Mouse (Mus musculus): ENCODE data around the gene Eif4a1. TPM values are rescaled to one million over a fixed set of nuclear protein-coding genes. Genes with fewer than 3 reads are reported as not detected.
"Not testable (repeated sequence)": the region's sequence is repeated elsewhere in the genome, so short reads cannot be mapped to it uniquely, and the experiment has no call there.

Eif4a1 gene
- polyA plus RNA-seq, 1 experiment = 335 TPM

GRCm38 (mm10) chr11:69632284-69633089 is 39.7 kb downstream of the Eif4a1 start, which contains the start of gene Fxr2:
TSS of gene Fxr2 (plus strand) at chr11:69632990.
- Histone ChIP-seq H3K4me1 (ENCODE audit: control insufficient read depth, insufficient read depth, low read length) (peaks cover 1% of the 10 kb centered on the region; the same call in 1 of the 2 replicates), H3K27ac (ENCODE audit: insufficient read depth, low read length) (peak within 1 kb of the TSS; percentile 30; the same call in 1 of the 2 replicates), H3K4me3 (ENCODE audit: insufficient read depth, low read length) (peak within 1 kb of the TSS; percentile 96)
- peak; percentile 54; the same call in 1 of the 2 replicates for TF ChIP-seq POLR2A (IDR thresholded peaks at IDR 0.05; ENCODE audit: extremely low read depth, insufficient read depth, low read length)
- TF ChIP-seq CTCF (IDR thresholded peaks at IDR 0.05; ENCODE audit: extremely low read depth, insufficient read depth, low read length) = peak; percentile 62

DNA sequence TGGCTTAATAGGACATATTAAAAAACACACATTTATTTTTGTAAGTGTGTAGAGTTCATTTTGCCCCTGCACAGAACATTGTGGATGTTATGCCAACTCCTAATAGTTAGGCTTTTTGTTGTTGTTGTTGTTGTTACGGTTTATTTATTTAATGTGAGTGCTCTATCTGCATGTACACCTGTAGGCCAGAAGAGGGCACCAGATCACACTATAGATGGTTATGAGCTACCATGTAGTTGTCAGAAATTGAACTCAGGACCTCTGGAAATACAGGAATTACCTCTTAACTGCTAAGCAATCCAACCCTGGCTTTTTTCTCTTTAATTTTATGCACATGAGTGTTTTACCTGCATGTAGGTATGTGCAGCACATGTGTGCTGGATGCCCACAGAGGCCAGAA is 42.4 kb downstream of the Eif4a1 start:
- TF ChIP-seq POLR2A (IDR thresholded peaks at IDR 0.05; ENCODE audit: extremely low read depth, insufficient read depth, low read length) = no peak
- no peak overlapping the region for H3K27ac ChIP-seq (ENCODE audit: insufficient read depth, low read length)
- H3K4me3 ChIP-seq (ENCODE audit: insufficient read depth, low read length) = no peak overlapping the region
- peaks cover 1% of the 10 kb centered on the region; the same call in 1 of the 2 replicates for H3K4me1 ChIP-seq (ENCODE audit: control insufficient read depth, insufficient read depth, low read length)

DNA sequence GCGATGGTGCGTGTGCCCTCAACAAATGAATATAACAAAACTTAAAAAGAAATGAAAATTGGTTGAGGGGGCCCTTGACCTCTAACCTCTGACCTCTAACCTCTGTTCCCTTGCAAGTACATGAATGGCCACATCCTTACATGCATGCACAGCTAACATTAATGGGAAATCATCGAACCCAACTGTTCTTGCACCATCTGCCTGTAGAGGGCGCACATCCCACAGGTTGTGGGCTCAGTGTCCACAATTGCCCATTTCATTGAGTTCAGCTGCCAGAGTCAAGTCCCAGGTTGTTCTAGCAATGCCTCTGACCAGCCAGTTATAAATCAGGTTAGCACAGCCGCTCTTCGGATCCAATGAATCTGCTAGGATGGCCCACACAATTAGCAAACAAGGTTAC is 43.9 kb downstream of the Eif4a1 start:
- H3K27ac ChIP-seq (ENCODE audit: insufficient read depth, low read length) = no peak overlapping the region
- TF ChIP-seq CTCF (IDR thresholded peaks at IDR 0.05; ENCODE audit: extremely low read depth, insufficient read depth, low read length) (peak; percentile 97), POLR2A (IDR thresholded peaks at IDR 0.05; ENCODE audit: extremely low read depth, insufficient read depth, low read length) (no peak)
- no peak overlapping the region for H3K4me3 ChIP-seq (ENCODE audit: insufficient read depth, low read length)
- H3K4me1 ChIP-seq (ENCODE audit: control insufficient read depth, insufficient read depth, low read length) = no peaks in the 10 kb centered on the region

DNA sequence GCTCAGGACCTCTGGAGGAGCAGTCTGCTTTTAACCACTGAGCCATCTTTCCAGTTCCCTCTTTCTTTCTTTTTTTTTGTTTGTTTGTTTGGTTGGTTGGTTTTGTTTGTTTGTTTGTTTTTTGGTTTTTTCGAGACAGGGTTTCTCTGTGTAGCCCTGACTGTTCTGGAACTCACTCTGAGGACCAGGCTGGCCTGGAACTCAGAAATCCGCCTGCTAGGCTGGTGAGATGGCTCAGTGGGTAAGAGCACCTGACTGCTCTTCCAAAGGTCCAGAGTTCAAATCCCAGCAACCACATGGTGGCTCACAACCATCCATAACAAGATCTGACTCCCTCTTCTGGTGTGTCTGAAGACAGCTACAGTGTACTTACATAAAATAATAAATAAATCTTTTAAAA is 47.9 kb downstream of the Eif4a1 start:
- not testable (repeated sequence) for H3K4me1 ChIP-seq (ENCODE audit: control insufficient read depth, insufficient read depth, low read length); H3K27ac ChIP-seq (ENCODE audit: insufficient read depth, low read length)

DNA sequence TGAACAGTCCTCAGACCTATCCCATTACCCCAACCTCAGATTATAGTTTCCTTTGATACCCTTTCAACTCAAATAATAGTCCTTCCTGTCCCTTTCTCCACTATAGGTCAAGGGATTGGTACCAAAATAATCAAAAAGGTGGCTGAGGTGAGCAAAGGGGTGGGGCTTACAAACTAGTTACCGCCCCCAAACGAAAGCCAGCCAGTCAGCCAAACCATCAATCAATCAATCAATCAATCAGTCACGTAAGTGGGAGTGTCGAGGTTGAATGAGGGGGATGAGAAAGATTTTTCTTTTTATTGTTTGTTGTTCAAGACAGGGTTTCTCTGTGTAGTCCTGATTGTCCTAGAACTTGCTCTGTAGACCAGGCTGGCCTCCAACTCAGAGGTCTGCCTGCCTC is 49.2 kb downstream of the Eif4a1 start:
- Histone ChIP-seq H3K4me1 (ENCODE audit: control insufficient read depth, insufficient read depth, low read length) (peaks cover 3% of the 10 kb centered on the region; the same call in 1 of the 2 replicates), H3K4me3 (ENCODE audit: insufficient read depth, low read length) (peak overlapping the region; percentile 59), H3K27ac (ENCODE audit: insufficient read depth, low read length) (no peak overlapping the region)
- TF ChIP-seq POLR2A (IDR thresholded peaks at IDR 0.05; ENCODE audit: extremely low read depth, insufficient read depth, low read length) = no peak
- no peak for TF ChIP-seq CTCF (IDR thresholded peaks at IDR 0.05; ENCODE audit: extremely low read depth, insufficient read depth, low read length)

More for the DNA sequence above, 47.9 kb downstream of the Eif4a1 start:
- H3K4me3 ChIP-seq (ENCODE audit: insufficient read depth, low read length) = not testable (repeated sequence)

DNA sequence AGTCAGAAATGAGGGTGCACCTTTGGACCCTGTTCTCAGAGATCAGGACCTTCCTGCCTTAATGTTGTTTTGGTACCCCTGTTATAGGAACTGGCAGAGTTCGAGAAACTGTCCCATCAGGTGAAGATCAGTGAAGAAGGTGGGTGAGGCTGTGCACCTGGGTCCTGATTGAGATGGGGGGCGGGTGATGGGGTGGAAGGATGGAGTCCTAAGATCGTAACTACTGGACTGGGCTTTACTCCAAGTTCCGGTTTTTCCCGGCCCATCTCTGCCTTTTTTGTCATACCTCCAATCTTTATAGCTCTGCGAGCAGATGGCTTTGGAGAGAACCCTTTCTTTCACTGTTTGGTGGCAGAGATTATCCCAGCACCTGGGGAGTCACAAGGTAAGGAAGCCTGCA is 49.8 kb downstream of the Eif4a1 start:
- no peak overlapping the region for H3K27ac ChIP-seq (ENCODE audit: insufficient read depth, low read length)
- TF ChIP-seq CTCF (IDR thresholded peaks at IDR 0.05; ENCODE audit: extremely low read depth, insufficient read depth, low read length) (no peak), POLR2A (IDR thresholded peaks at IDR 0.05; ENCODE audit: extremely low read depth, insufficient read depth, low read length) (no peak)
- peaks cover 3% of the 10 kb centered on the region; the same call in 1 of the 2 replicates for H3K4me1 ChIP-seq (ENCODE audit: control insufficient read depth, insufficient read depth, low read length)
- peak overlapping the region; percentile 59 for H3K4me3 ChIP-seq (ENCODE audit: insufficient read depth, low read length)

GRCm38 (mm10) chr11:69621571-69622268 is 50.5 kb downstream of the Eif4a1 start, which contains the start of gene Sat2:
TSS of gene Sat2 (plus strand) at chr11:69622024.
- TF ChIP-seq CTCF (IDR thresholded peaks at IDR 0.05; ENCODE audit: extremely low read depth, insufficient read depth, low read length) (no peak), POLR2A (IDR thresholded peaks at IDR 0.05; ENCODE audit: extremely low read depth, insufficient read depth, low read length) (peak; percentile 50; the same call in 1 of the 2 replicates)
- peak within 1 kb of the TSS; percentile 59 for H3K4me3 ChIP-seq (ENCODE audit: insufficient read depth, low read length)
- peaks cover 3% of the 10 kb centered on the region; the same call in 1 of the 2 replicates for H3K4me1 ChIP-seq (ENCODE audit: control insufficient read depth, insufficient read depth, low read length)
- 0 out of 2 replicates have a peak within 1 kb of the TSS, but pooled peaks have one; percentile 43 for H3K27ac ChIP-seq (ENCODE audit: insufficient read depth, low read length)

GRCm38 (mm10) chr11:69620394-69621081 is 51.7 kb downstream of the Eif4a1 start:
- Histone ChIP-seq H3K4me3 (ENCODE audit: insufficient read depth, low read length) (no peak overlapping the region; the same call in 1 of the 2 replicates), H3K27ac (ENCODE audit: insufficient read depth, low read length) (no peak overlapping the region), H3K4me1 (ENCODE audit: control insufficient read depth, insufficient read depth, low read length) (peaks cover 3% of the 10 kb centered on the region; the same call in 1 of the 2 replicates)
- no peak for TF ChIP-seq POLR2A (IDR thresholded peaks at IDR 0.05; ENCODE audit: extremely low read depth, insufficient read depth, low read length)
- TF ChIP-seq CTCF (IDR thresholded peaks at IDR 0.05; ENCODE audit: extremely low read depth, insufficient read depth, low read length) = no peak

GRCm38 (mm10) chr11:69617805-69618204 is 54.4 kb downstream of the Eif4a1 start, which contains the start of gene Shbg:
TSS of gene Shbg (minus strand) at chr11:69617905.
- no peak within 1 kb of the TSS for H3K4me3 ChIP-seq (ENCODE audit: insufficient read depth, low read length)
- peaks cover 2% of the 10 kb centered on the region; the same call in 1 of the 2 replicates for H3K4me1 ChIP-seq (ENCODE audit: control insufficient read depth, insufficient read depth, low read length)
- H3K27ac ChIP-seq (ENCODE audit: insufficient read depth, low read length) = no peak within 1 kb of the TSS
- TF ChIP-seq POLR2A (IDR thresholded peaks at IDR 0.05; ENCODE audit: extremely low read depth, insufficient read depth, low read length) (no peak), CTCF (IDR thresholded peaks at IDR 0.05; ENCODE audit: extremely low read depth, insufficient read depth, low read length) (no peak)

Other genes starting within 250 kb of the Eif4a1 start
- 1.6 and 2.1 TPM in 2 replicates for gene Dnah2, start 123.3 kb downstream of the Eif4a1 start, polyA plus RNA-seq (2012; rRNA removed)
- 68.2 and 77.1 TPM in 2 replicates for gene Efnb3, start 112.2 kb downstream of the Eif4a1 start, polyA plus RNA-seq (2012; rRNA removed)
- 13.6 and 14.3 TPM in 2 replicates for gene Wrap53, start 92.2 kb downstream of the Eif4a1 start, polyA plus RNA-seq (2012; rRNA removed)
- gene Trp53, start 92.1 kb downstream of the Eif4a1 start, polyA plus RNA-seq (2012; rRNA removed) = 33.9 and 35.1 TPM in 2 replicates
- 362 and 374 TPM in 2 replicates for gene Atp1b2, start 66.5 kb downstream of the Eif4a1 start, polyA plus RNA-seq (2012; rRNA removed)
- gene Shbg, start 54.5 kb downstream of the Eif4a1 start, polyA plus RNA-seq (2012; rRNA removed) = 0.06 and 0.08 TPM in 2 replicates
- 18.1 and 21.1 TPM in 2 replicates for gene Sat2, start 50.4 kb downstream of the Eif4a1 start, polyA plus RNA-seq (2012; rRNA removed)
- 132 and 158 TPM in 2 replicates for gene Fxr2, start 39.4 kb downstream of the Eif4a1 start, polyA plus RNA-seq (2012; rRNA removed)
- 0.25 and 0.28 TPM in 2 replicates for gene Sox15, start 17.1 kb downstream of the Eif4a1 start, polyA plus RNA-seq (2012; rRNA removed)
- 89.7 and 92.8 TPM in 2 replicates for gene Mpdu1, start 9.8 kb downstream of the Eif4a1 start, polyA plus RNA-seq (2012; rRNA removed)
- gene Cd68, start 6.3 kb downstream of the Eif4a1 start, polyA plus RNA-seq (2012; rRNA removed) = 11.3 and 13.1 TPM in 2 replicates
- 120 and 133 TPM in 2 replicates for gene Senp3, start 9.7 kb upstream of the Eif4a1 start, polyA plus RNA-seq (2012; rRNA removed)
- gene Tnfsf13, start 13.4 kb upstream of the Eif4a1 start, polyA plus RNA-seq (2012; rRNA removed) = 6.1 and 7.5 TPM in 2 replicates
- gene Tnfsf12, start 23.4 kb upstream of the Eif4a1 start, polyA plus RNA-seq (2012; rRNA removed) = 19.8 and 22.5 TPM in 2 replicates
- 3.8 and 4.3 TPM in 2 replicates for gene Tnfsfm13, start 23.7 kb upstream of the Eif4a1 start, polyA plus RNA-seq (2012; rRNA removed)
- 21.7 and 23.2 TPM in 2 replicates for gene Polr2a, start 86.2 kb upstream of the Eif4a1 start, polyA plus RNA-seq (2012; rRNA removed)
- gene Slc35g3, start 89.5 kb upstream of the Eif4a1 start, polyA plus RNA-seq (2012; rRNA removed) = 0.06 TPM in 1 of 2 replicates, not detected in the other
- gene Zbtb4, start 93.5 kb upstream of the Eif4a1 start, polyA plus RNA-seq (2012; rRNA removed) = 56.7 and 58.2 TPM in 2 replicates
- gene Chrnb1, start 123.5 kb upstream of the Eif4a1 start, polyA plus RNA-seq (2012; rRNA removed) = 1.4 and 2.1 TPM in 2 replicates
- gene Fgf11, start 129.4 kb upstream of the Eif4a1 start, polyA plus RNA-seq (2012; rRNA removed) = 17.3 and 17.6 TPM in 2 replicates
- gene Tmem102, start 133.2 kb upstream of the Eif4a1 start, polyA plus RNA-seq (2012; rRNA removed) = 0.06 TPM in 1 of 2 replicates, not detected in the other
- gene Gm39566, start 142.9 kb upstream of the Eif4a1 start, polyA plus RNA-seq (2012; rRNA removed) = not detected in 2 replicates
- gene Spem2, start 146.0 kb upstream of the Eif4a1 start, polyA plus RNA-seq (2012; rRNA removed) = not detected in 2 replicates
- gene Spem1, start 149.8 kb upstream of the Eif4a1 start, polyA plus RNA-seq (2012; rRNA removed) = 0.10 and 0.15 TPM in 2 replicates
- gene Nlgn2, start 165.4 kb upstream of the Eif4a1 start, polyA plus RNA-seq (2012; rRNA removed) = 112 and 116 TPM in 2 replicates
- 234 and 244 TPM in 2 replicates for gene Tmem256, start 166.1 kb upstream of the Eif4a1 start, polyA plus RNA-seq (2012; rRNA removed)
- 35.3 and 36.5 TPM in 2 replicates for gene Plscr3, start 174.0 kb upstream of the Eif4a1 start, polyA plus RNA-seq (2012; rRNA removed)
- gene Tnk1, start 186.3 kb upstream of the Eif4a1 start, polyA plus RNA-seq (2012; rRNA removed) = 0.08 and 0.25 TPM in 2 replicates
- not detected in 2 replicates for gene Tmem95, start 205.6 kb upstream of the Eif4a1 start, polyA plus RNA-seq (2012; rRNA removed)
- 1.5 and 1.7 TPM in 2 replicates for gene Kctd11, start 209.0 kb upstream of the Eif4a1 start, polyA plus RNA-seq (2012; rRNA removed)
- gene Acap1, start 223.1 kb upstream of the Eif4a1 start, polyA plus RNA-seq (2012; rRNA removed) = 0.13 and 0.26 TPM in 2 replicates
- gene 2810408A11Rik, start 228.6 kb upstream of the Eif4a1 start, polyA plus RNA-seq (2012; rRNA removed) = 0.19 and 0.38 TPM in 2 replicates
- gene Neurl4, start 228.6 kb upstream of the Eif4a1 start, polyA plus RNA-seq (2012; rRNA removed) = 98.3 and 107 TPM in 2 replicates
- gene Gps2, start 241.5 kb upstream of the Eif4a1 start, polyA plus RNA-seq (2012; rRNA removed) = 53.5 and 55.2 TPM in 2 replicates
- 577 and 581 TPM in 2 replicates for gene Eif5a, start 249.5 kb upstream of the Eif4a1 start, polyA plus RNA-seq (2012; rRNA removed)

All from cortical plate, adult 2 months (tissue).